Mouse (Mus musculus) liver, postnatal 0 days (tissue): ENCODE measurements around the gene 1700034J05Rik.

Source experiments
- CTCF ChIP-seq: sonication (generic); IDR thresholded peaks from 2 replicates; pipeline ENCODE4 v1.5.1; 2016; ENCODE audit warnings: antibody characterized with exemption, low read depth
- EP300 ChIP-seq: IDR thresholded peaks from 2 replicates; pipeline ENCODE4 v1.6.1; 2016; ENCODE audit warnings: antibody characterized with exemption, low read depth, mild to moderate bottlenecking

DNA sequence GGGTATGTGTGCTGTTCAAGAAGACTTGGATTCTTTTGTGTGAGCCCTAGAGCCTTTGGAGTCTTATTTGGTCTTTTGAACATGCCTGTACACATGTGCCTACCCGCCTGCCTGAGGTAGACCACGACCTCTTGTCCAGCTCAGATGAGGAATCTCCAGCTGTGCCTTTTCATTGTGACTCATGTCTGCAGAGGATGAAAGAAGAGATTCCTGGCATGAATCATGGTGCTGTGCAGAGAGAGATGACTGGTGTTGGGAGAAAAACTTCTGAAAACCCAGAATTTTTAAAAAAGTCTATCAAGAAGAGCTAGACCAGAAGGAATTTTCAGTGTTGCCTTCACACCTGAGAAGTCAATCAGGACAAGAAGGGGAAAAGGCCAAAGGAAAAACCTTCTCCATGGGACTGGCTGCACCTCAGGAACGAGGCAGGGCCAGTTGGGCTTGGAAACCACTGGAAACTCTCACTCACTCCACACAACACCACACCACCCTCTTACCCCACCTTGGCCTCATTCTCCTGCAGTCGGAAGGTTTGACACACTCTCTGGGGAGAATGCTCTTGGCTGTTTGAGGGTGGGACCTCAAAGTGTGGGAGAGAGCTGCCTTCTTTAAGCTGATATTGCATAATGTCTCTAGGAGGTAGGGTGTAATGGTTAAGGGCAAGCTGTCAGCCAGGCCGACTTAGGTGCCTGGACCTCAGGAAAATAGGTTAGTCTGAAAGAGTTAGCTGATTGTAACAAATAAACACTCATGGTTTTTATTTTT is 44.3 kb downstream of the 1700034J05Rik start:
- TF ChIP-seq CTCF (no peak), EP300 (no peak)
